Mouse (Mus musculus) common myeloid progenitor, adult 5-6 weeks (primary cell): ENCODE measurements around the gene Edem3. TPM values are rescaled to one million over a fixed set of nuclear protein-coding genes. Genes with fewer than 3 reads are reported as not detected.
"Not testable (repeated sequence)": the region's sequence is repeated elsewhere in the genome, so short reads cannot be mapped to it uniquely, and the experiment has no call there.

Experiments
- ATAC-seq: replicated peaks from 2 replicates; pipeline ENCODE4 v1.8.0; 2016; ENCODE audit warnings: low read depth, mild to moderate bottlenecking, moderate TSS enrichment, inconsistent platforms; ENCODE audit not compliant: poor library complexity, severe bottlenecking
- total RNA-seq: library from RNA; stranded (forward); fragments of 200-1000, 187-1606 nt; gene quantifications from 2 replicates; pipeline ENCODE4 v1.2.3, GENCODE M21; 2017

The Edem3 gene
- total RNA-seq, 1 experiment from 2014 or later: 33.3 TPM

DNA sequence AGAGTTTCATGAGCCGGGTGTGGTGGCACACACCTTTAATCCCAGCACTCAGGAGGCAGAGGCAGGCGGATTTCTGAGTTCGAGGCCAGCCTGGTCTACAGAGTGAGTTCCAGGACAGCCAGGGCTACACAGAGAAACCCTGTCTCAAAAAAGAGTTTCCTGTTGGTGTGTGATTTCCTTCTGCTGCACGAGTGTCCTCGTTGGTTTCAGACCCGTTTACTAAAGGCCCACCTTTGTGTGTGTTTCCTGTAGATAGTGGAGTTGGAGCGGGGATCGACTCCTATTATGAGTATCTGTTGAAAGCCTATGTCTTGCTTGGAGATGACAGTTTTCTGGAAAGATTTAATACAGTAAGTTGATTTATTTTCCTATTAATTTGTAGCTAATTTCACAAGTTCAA lies 36.9 kb downstream of the Edem3 start:
- ATAC-seq: 0 out of 2 replicates have a peak, but pooled peaks have one; percentile 32

GRCm38 (mm10) chr1:151802795-151803194 lies 47.6 kb downstream of the Edem3 start:
- ATAC-seq: not testable (repeated sequence)

DNA sequence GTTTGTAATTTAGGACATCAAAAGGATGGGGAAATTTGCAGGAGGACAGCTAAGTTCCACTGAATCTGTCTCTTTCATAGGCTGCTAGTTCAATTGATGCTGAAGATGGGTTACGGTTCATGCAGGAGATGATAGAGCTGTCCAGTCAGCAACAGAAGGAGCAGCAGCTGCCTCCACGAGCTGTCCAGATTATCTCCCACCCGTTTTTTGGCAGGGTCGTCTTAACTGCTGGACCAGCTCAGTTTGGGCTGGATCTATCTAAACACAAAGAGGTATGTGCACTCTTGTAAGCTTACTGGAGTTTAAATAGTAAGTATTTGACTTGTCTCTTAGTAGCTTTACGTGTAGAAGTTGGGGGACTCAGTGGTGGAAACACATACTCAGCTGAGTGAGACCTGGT lies 52.1 kb downstream of the Edem3 start:
- ATAC-seq: no peak

GRCm38 (mm10) chr1:151810628-151811421 lies 55.7 kb downstream of the Edem3 start:
- ATAC-seq: no peak

GRCm38 (mm10) chr1:151811456-151811855 lies 56.3 kb downstream of the Edem3 start:
- ATAC-seq: no peak

GRCm38 (mm10) chr1:151812004-151812712 lies 57.0 kb downstream of the Edem3 start:
- no peak for ATAC-seq

GRCm38 (mm10) chr1:151816051-151816450 lies 60.9 kb downstream of the Edem3 start:
- ATAC-seq: no peak

GRCm38 (mm10) chr1:151819190-151819589 lies 64.0 kb downstream of the Edem3 start:
- peak; percentile 50 for ATAC-seq

DNA sequence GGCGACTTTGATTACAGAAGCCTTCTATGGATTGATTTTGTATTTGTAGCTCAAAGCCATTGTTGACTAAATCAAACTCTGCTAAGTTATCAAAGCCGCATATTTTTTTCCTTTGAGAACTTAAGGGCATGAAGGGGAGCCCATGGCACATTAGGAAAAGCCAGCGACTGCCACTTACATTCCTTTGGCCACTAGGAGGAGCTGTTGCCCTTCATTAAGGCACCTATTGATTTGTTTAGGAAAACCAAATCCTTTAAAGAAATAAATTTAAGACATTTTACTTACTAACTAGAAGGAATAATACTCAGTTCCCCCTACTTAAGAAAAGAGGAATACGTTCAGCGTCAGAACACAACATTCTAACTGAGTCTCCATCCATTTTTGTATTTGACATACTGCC lies 65.3 kb downstream of the Edem3 start:
- ATAC-seq: peak; percentile 66; the same call in 1 of the 2 replicates

DNA sequence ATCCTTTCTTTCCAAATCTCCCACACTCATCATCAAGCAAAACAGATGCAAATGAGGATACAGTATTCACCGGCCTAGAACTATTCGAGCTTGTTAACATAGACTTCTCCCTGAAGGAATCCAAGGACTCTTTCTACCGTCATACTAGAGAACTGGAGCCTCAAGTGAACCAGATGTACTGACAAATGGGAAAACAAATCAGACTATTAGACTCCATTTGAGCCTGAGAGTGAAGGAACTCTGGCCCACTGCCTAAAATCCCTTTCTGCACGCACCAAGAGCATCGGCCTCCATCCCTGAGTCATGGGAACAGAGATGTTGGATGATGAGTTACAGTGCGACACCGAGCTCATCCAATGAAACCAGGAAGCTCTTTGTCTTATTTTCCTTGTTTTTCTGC lies 69.9 kb downstream of the Edem3 start:
- no peak for ATAC-seq

- ATAC-seq: no peak
Measured at GRCm38 (mm10) chr1:151831791-151832190, 76.6 kb downstream of the Edem3 start.

DNA sequence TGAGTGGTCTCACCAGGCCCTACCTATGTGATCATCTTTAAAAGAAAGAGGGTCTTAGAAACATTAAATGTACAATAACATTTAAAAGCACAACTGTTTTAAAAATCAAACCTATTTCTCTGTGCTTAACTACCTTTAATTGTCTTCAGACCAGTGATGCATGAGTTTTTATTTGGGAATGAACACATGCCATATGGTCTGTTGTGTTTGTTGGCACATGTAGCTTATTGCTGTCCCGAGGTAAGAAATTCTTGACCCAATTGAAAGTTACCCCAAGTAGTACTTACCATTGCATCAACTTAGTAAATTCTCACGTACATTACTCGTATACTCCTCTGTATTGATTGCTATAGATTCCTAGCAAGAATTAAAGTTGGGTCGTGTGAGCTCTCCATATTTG lies 80.1 kb downstream of the Edem3 start:
- no peak for ATAC-seq

DNA sequence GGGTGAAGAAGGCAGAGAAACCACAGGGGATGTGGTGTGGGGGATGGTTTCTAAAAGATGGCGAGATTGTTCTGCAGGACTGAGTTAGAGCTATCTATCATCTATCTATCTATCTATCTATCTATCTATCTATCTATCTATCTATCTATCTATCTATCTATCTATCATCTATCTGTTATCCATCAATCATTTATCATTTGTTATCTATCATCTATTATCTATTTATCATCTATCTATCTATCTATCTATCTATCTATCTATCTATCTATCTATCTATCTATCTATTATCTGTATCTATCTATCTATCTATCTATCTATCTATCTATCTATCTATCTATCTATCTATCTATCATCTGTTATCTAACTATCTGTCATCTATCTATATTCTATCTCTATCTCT lies 85.2 kb downstream of the Edem3 start:
- not testable (repeated sequence) for ATAC-seq

- no peak for ATAC-seq
Measured at GRCm38 (mm10) chr1:151845252-151845832, 90.2 kb downstream of the Edem3 start.

GRCm38 (mm10) chr1:151845926-151846782 lies 91.0 kb downstream of the Edem3 start:
- no peak for ATAC-seq

DNA sequence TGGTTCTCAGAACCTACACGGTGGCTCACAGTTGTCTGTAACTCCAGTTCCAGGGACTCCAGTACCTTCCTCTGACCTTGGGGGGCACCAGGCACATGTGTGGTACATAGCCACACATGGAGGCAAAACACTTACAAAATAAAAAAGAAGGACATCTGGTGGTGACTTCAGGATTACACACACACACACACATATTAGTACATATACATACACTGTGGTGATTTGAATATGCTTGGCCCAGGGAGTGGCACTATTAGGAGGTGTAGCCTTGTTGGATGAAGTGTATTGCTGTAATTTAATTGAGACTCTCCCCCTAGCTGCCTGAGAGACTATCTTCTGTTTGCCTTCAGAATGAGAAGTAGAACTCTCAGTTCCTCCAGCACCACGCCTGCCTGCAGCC lies 93.1 kb downstream of the Edem3 start:
- ATAC-seq: no peak

- no peak for ATAC-seq
Measured at GRCm38 (mm10) chr1:151849993-151850608, 94.9 kb downstream of the Edem3 start.

- ATAC-seq: no peak
Measured at GRCm38 (mm10) chr1:151851051-151851848, 96.1 kb downstream of the Edem3 start.

GRCm38 (mm10) chr1:151851976-151852375 lies 96.8 kb downstream of the Edem3 start:
- no peak for ATAC-seq
